Mouse (Mus musculus): ENCODE results near the gene Gatb.
A peak's percentile ranks its signal among the peaks of the same experiment; 100 is the strongest.

Gatb gene

DNA sequence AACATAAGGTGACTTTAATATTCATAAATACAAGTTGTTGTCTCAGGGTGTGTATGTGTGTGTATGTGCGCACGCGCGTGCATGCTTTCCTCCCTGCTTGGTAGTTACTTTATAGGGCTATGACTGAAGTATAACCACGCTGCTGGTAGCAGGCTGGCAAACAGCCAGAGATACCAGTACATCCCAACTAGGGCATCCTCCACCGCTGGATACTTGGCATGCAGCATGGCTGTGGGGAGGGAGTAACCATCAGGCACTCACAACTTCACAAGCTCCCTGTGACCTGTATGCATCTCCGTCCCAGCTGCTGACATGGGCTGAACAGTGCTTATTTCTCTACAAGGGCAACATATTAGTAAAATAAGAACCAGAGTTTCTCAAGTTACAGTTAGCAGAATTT, 85.8 kb downstream of the Gatb start:
- no peak for DNase-seq (ENCODE audit: low spot score)

GRCm38 (mm10) chr3:85661926-85662813, 88.3 kb downstream of the Gatb start:
- DNase-seq (ENCODE audit: low spot score) = no peak

- no peak for DNase-seq (ENCODE audit: low spot score)
Measured at GRCm38 (mm10) chr3:85663826-85664225, 89.9 kb downstream of the Gatb start.

- DNase-seq (ENCODE audit: low spot score) = no peak
Measured at GRCm38 (mm10) chr3:85664591-85665171, 90.8 kb downstream of the Gatb start.

GRCm38 (mm10) chr3:85666166-85666565, 92.2 kb downstream of the Gatb start:
- DNase-seq (ENCODE audit: low spot score) = no peak

DNA sequence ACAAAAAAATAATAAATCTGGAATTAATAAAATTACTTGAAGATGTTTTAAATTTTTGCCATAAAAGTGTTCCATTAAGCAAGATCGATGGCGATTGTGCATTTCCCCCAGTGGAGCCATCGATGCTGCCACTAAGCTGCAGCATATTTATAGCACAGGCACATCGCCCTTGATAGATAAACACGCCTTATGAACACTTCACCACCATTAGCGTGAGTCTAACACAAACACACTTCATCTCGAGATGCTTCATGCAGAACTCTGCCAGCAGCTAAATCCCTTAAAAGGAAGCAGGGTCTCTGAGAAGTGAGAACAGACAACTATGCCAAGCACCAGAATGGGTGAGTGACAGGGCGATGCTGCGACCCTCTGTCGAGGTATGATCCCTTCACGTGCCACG, 92.8 kb downstream of the Gatb start:
- no peak for DNase-seq (ENCODE audit: low spot score)

GRCm38 (mm10) chr3:85667683-85668082, 93.8 kb downstream of the Gatb start:
- no peak for DNase-seq (ENCODE audit: low spot score)

GRCm38 (mm10) chr3:85669844-85670243, 95.9 kb downstream of the Gatb start:
- no peak for DNase-seq (ENCODE audit: low spot score)

DNA sequence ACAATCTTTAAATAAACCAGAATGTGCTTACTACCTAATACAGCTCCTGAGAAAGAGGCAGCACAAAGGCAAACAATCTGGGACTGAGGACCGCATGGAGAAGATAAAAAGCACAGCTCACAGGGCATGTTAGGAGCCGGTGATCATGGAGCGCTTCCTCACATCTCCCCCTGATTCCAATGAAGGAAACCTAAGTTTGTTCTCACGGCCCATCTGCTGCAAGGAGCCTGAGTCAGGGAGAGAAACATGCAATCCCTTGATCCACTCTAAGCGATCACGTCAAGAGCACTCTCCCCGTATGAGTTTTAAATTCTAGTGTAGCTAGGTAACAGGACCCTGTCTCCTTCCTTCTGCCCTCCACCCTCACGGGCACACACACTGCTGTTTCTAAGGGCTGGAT, 103.2 kb downstream of the Gatb start:
- DNase-seq (ENCODE audit: low spot score) = no peak

- DNase-seq (ENCODE audit: low spot score) = no peak
Measured at GRCm38 (mm10) chr3:85677952-85678351, 104.0 kb downstream of the Gatb start.

GRCm38 (mm10) chr3:85679312-85679933, 105.5 kb downstream of the Gatb start:
- no peak for DNase-seq (ENCODE audit: low spot score)

DNA sequence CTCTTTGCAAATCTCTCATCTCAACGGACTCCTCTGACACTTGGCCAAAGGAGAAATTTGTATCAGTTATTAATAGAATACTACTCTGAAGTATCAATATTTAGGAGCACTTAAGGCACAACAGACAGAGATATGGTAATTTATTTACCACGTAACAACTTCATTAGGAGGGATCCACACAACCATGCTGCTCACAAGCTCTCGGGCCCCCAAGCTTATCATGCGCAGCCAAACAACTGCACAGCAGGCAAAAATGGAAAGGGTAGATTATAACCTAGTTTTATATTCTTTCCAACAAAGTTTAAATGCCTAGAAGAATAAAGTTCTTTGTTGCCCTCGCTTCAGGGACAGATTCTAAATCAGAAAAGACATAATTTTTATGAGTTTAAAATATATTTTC, 106.0 kb downstream of the Gatb start:
- DNase-seq (ENCODE audit: low spot score) = no peak

GRCm38 (mm10) chr3:85681136-85681535, 107.2 kb downstream of the Gatb start:
- DNase-seq (ENCODE audit: low spot score) = peak; percentile 0

DNA sequence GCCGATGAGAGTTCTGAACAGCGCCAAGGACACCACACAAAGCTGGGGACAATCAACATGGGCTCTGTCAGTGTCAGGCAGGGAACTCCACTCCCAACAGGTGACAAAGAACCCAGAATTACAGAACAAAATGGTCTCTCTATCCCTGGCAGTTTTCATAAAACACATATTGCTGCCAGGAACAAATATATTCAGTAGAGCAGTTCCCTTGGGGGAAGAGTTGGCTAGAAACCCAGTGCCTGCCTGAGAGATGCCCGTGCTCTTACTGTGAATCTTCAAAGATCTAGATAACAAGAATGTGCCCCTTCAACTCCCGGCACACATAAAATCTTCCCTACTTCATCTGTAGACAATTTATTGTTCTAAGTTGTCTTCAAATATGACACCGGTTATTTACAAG, 109.7 kb downstream of the Gatb start:
- DNase-seq (ENCODE audit: low spot score) = no peak

DNA sequence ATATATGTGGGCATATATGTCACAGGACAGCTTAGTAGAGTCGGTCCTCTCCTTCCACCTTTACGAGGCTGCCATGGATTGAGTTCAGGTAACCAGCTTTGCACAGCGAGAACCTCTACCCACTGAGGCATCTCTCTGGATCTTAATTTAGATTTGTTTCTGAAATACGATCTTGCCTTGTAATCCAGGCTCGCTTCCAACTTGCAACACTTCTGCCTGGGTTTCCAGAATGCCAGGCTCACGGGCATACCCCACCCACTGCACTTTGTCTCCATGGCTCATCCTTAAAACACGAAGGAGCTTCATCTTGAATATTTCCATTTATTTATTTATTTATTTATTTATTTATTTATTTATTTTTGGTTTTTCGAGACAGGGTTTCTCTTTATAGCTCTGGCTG, 111.4 kb downstream of the Gatb start:
- DNase-seq (ENCODE audit: low spot score) = no peak

DNA sequence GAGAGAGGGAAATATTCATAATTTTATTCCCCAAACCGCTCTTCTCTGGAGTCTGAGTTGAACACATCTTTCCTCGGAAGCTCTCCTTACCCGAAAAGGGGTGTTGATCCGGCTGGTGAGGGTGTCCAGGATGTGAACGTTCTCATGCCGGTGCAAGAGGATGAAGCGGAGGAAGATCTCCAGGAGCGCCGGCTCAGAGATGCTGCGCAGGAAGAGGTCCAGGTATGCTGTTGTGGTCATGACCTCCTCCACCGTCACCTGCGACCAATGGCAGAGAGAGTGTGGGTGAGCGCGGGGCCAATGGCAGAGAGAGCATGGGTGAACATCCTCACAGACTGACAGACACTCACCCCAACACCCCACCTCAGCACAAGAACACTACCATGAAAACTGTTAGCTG, 114.4 kb downstream of the Gatb start:
- no peak for DNase-seq (ENCODE audit: low spot score)

- no peak for DNase-seq (ENCODE audit: low spot score)
Measured at GRCm38 (mm10) chr3:85691134-85691533, 117.2 kb downstream of the Gatb start.

DNA sequence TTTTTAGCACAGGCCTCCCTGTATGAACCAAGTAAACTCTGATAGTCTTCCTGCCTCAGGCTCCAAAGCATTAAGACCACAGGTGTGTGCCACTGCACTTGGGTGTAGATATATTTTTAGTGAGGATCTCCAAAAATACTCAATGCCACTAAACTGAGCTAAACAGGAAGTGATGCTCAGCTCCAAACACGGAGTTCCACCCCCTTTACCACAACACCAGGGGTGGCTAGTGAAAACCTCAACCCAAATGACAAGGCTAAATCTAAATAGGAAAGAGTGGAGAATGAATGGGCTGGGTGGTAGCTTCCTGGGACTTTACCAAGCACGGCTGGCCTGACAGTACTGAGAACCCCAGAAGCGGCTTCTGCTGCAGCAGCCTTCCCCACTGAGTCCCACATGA, 119.1 kb downstream of the Gatb start:
- DNase-seq (ENCODE audit: low spot score) = no peak

DNA sequence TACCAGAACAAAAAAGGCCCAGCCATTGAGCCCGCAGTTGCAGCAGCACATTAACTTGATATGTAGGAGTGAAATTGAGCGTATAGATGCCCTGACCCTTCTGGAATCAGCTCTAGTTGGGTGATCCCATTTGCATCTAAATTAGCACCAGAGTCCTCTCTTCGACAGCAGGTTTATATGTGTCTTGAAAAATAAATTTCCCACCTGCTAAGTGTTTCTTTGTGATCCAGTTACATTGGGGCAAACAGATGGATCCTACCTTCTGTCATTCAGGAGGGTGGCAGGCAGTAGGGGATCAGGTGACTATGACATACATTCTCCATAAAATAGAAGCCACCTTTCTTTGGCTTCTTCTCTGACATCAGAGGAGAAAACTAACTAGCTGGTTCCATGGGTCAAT, 121.1 kb downstream of the Gatb start:
- no peak for DNase-seq (ENCODE audit: low spot score)

- no peak for DNase-seq (ENCODE audit: low spot score)
Measured at GRCm38 (mm10) chr3:85698496-85698895, 124.6 kb downstream of the Gatb start.

DNA sequence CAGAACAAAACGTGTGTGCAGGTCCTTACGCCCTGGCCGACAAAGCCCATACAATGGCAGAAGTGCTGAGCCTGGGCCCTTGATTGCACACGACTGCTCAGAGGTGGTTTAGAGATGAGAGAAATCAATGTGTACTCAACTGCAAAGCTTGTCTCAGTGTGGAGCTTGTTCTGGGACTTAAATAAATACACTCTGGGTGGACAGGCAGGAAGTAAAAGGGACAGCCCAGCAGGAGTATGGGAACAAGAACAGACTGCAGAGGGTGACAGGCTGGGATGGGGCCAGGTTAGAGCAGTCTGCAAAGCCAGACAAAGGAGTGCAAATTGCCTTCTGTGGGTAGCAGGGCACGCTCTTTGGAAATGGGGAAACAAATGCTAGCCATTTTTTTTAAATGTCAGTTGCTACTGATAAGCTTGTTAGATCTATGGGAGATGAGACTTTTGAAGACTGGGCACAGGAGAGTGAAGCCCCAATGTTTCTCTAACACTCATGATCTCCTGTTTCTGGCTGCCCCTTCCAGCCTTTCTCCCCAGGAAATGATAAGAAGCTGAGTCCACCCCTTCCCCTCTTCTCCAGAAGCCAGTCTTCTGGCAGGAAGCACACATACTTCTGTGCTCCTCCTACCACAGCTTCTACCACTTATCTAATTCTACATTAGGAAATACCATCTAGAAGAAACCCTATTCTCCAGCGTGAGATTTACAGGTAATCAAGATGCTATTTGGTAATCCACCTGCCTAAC, 129.4 kb downstream of the Gatb start:
- DNase-seq (ENCODE audit: low spot score) = no peak

Measured in urinary bladder, postnatal 10 days (tissue).